16 mouse cellular contexts compared by ENCODE assay signal in genomic region chr17:5551136-5551535, GRCm38 (mm10).
"Had no signal": no experiment of that assay in that cellular context is flagged by ENCODE, and none has a peak within 500 bp of the region (broad histone marks: within the 10 kb centered on the region; RNA-seq: fewer than 3 reads in every experiment).

No protein-coding gene starts in this region.

- H3K9me3 ChIP-seq: lung, embryonic 15.5 days; midbrain, embryonic 13.5 days; midbrain, embryonic 15.5 days; neural tube, embryonic 12.5 days had no signal

- H3K9ac ChIP-seq: lung, embryonic 15.5 days; midbrain, embryonic 13.5 days; midbrain, embryonic 15.5 days; neural tube, embryonic 12.5 days had no signal

- H3K36me3 ChIP-seq: lung, embryonic 15.5 days; midbrain, embryonic 13.5 days; midbrain, embryonic 15.5 days; neural tube, embryonic 12.5 days had no signal

- H3K27me3 ChIP-seq: lung, embryonic 15.5 days; midbrain, embryonic 13.5 days; midbrain, embryonic 15.5 days; neural tube, embryonic 12.5 days had no signal

- DNase-seq: lung, adult 2 months; lung, postnatal 14 days; lung, postnatal 36 days; retina, postnatal 1 day; spleen, adult 18-20 months; thymus, adult 18-20 months; thymus, postnatal 25 days; thymus, postnatal 4 days had no signal

- H3K4me1 ChIP-seq: lung, embryonic 15.5 days; megakaryocyte, embryonic 14.5 days; midbrain, embryonic 13.5 days; midbrain, embryonic 15.5 days; neural tube, embryonic 12.5 days had no signal

- H3K4me2 ChIP-seq: lung, embryonic 15.5 days; midbrain, embryonic 11.5 days; midbrain, embryonic 13.5 days; midbrain, embryonic 15.5 days; neural tube, embryonic 12.5 days had no signal

- H3K27ac ChIP-seq: lung, embryonic 15.5 days; macrophage; midbrain, embryonic 13.5 days; midbrain, embryonic 15.5 days; neural tube, embryonic 12.5 days had no signal

- H3K4me3 ChIP-seq: lung, embryonic 15.5 days; megakaryocyte, embryonic 14.5 days; midbrain, embryonic 13.5 days; midbrain, embryonic 15.5 days; neural tube, embryonic 12.5 days had no signal

- ATAC-seq: lung, postnatal 0 days; midbrain, embryonic 13.5 days; midbrain, embryonic 15.5 days had no signal
